Comparison of ENCODE assay signal across 9 mouse cellular contexts in the genomic region with DNA sequence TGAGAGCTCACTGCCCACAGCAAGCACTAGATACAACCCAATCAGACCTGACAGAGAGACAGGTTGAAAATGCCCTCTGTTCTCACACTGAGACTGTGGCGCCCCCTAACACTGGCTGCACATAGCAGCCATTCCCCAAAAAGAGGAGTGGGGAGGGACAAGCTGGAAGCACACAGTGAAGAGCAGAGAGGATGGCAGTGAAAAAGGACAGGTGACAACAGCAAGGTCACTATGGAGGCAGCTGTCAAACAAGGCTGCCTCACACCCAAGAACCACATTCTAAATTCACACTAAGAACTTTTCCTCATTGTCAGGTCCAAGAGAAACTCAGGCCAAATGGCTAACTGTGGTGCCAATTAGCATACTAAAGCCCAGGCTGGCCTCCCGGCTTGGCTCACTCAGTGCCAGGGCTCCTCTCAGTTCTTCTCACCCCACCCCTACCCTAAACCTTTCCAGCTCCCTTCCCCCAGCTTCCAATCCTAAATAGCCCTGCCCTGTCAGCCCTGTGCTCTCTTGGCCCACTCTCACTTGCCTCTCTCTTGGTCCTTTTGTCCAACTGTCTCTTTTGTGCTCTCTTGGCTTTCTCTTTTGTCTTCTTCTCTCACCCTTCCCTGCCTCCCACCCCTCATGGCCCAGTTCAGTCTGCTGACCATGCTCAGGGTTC.
DNase-seq lines count a peak whose midpoint lies in the region; ATAC-seq and TF ChIP-seq lines count a peak whose summit lies in the region.
"Had no signal": no experiment of that assay in that cellular context is flagged by ENCODE, and none has a peak within 500 bp of the region (broad histone marks: within the 10 kb centered on the region; RNA-seq: fewer than 3 reads in every experiment).

No protein-coding gene starts in this region.

- H3K79me2 ChIP-seq in heart, adult 2 months (replicated peaks; ENCODE audit: control insufficient read depth, insufficient read depth, low read length): no peaks in the 10 kb centered on the region

- no peaks in the 10 kb centered on the region for H3K4me1 ChIP-seq in limb, embryonic 15.5 days
- peaks cover 7% of the 10 kb centered on the region; the same call in 1 of the 2 replicates for H3K4me1 ChIP-seq in limb, embryonic 10.5 days
- H3K4me1 ChIP-seq in forebrain, embryonic 14.5 days (ENCODE audit: control insufficient read depth, insufficient read depth, low read length): peaks cover 5% of the 10 kb centered on the region; the same call in 1 of the 2 replicates
- H3K4me1 ChIP-seq in midbrain, embryonic 12.5 days: peaks cover 9% of the 10 kb centered on the region
- H3K4me1 ChIP-seq in heart, adult 2 months (ENCODE audit: control insufficient read depth, insufficient read depth, low read length): no peaks in the 10 kb centered on the region; the same call in 1 of the 2 replicates
- H3K4me1 ChIP-seq in intestine, embryonic 16.5 days (ENCODE audit: control insufficient read depth, insufficient read depth, low read length): peaks cover 3% of the 10 kb centered on the region; the same call in 1 of the 2 replicates

- WGBS in limb, embryonic 15.5 days: 49% methylated on average over 2 of the region's 2 CpGs
- WGBS in limb, embryonic 10.5 days: 40% methylated on average over 2 of the region's 2 CpGs
- WGBS in forebrain, embryonic 14.5 days: 37% methylated on average over 2 of the region's 2 CpGs
- WGBS in midbrain, embryonic 12.5 days: 31% methylated on average over 2 of the region's 2 CpGs
- WGBS in heart, adult 2 months: 80% methylated on average over 2 of the region's 2 CpGs
- WGBS in intestine, embryonic 16.5 days: 89% methylated on average over 2 of the region's 2 CpGs

- H3K4me2 ChIP-seq in limb, embryonic 15.5 days: no peak overlapping the region
- no peak overlapping the region for H3K4me2 ChIP-seq in forebrain, embryonic 14.5 days (ENCODE audit: low read length)
- H3K4me2 ChIP-seq in midbrain, embryonic 12.5 days (replicated peaks): no peak overlapping the region
- H3K4me2 ChIP-seq in intestine, embryonic 16.5 days (ENCODE audit: low read depth, low read length): no peak overlapping the region
- H3K4me2 ChIP-seq: heart, embryonic 13.5 days had no signal

- H3K27me3 ChIP-seq in limb, embryonic 15.5 days: no peaks in the 10 kb centered on the region
- no peaks in the 10 kb centered on the region for H3K27me3 ChIP-seq in limb, embryonic 10.5 days (ENCODE audit: low read depth, poor library complexity, severe bottlenecking)
- H3K27me3 ChIP-seq in forebrain, embryonic 14.5 days (replicated peaks; ENCODE audit: control insufficient read depth, insufficient read depth, low read length): no peaks in the 10 kb centered on the region
- H3K27me3 ChIP-seq in midbrain, embryonic 12.5 days: no peaks in the 10 kb centered on the region
- no peaks in the 10 kb centered on the region for H3K27me3 ChIP-seq in heart, adult 2 months (ENCODE audit: control insufficient read depth, insufficient read depth, low read length)
- no peaks in the 10 kb centered on the region for H3K27me3 ChIP-seq in intestine, embryonic 16.5 days (replicated peaks; ENCODE audit: control insufficient read depth, insufficient read depth, low read length)
- H3K27me3 ChIP-seq: heart, embryonic 13.5 days had no signal

- no peak for TF ChIP-seq POLR2A in heart, adult 2 months (IDR thresholded peaks at IDR 0.05; ENCODE audit: insufficient read depth, low read depth, low read length)

- no peak for DNase-seq in limb, embryonic 10.5 days (ENCODE audit: low spot score)
- DNase-seq in brain, embryonic 18.5 days (ENCODE audit: low read depth, low spot score): peak; percentile 26
- DNase-seq in forebrain, embryonic 14.5 days (ENCODE audit: low spot score): peak; percentile 65
- no peak for DNase-seq in heart, adult 2 months

- no peak for TF ChIP-seq EP300 in heart, adult 2 months (IDR thresholded peaks at IDR 0.05; ENCODE audit: insufficient read depth, low read depth, low read length)

- 0 out of 2 replicates have a peak overlapping the region, but pooled peaks have one; percentile 4 for H3K27ac ChIP-seq in limb, embryonic 15.5 days
- H3K27ac ChIP-seq in limb, embryonic 10.5 days: no peak overlapping the region
- H3K27ac ChIP-seq in forebrain, embryonic 14.5 days (ENCODE audit: low read depth, low read length): no peak overlapping the region
- H3K27ac ChIP-seq in midbrain, embryonic 12.5 days (replicated peaks): no peak overlapping the region
- H3K27ac ChIP-seq in heart, adult 2 months: no peak overlapping the region
- no peak overlapping the region for H3K27ac ChIP-seq in intestine, embryonic 16.5 days (ENCODE audit: low read length)
- H3K27ac ChIP-seq: heart, embryonic 13.5 days had no signal

- no peak for ATAC-seq in limb, embryonic 15.5 days (ENCODE audit: insufficient number of reproducible peaks, low FRiP score, low TSS enrichment, low read depth)
- peak; percentile 81 for ATAC-seq in forebrain, embryonic 14.5 days
- peak; percentile 60; the same call in 1 of the 2 replicates for ATAC-seq in midbrain, embryonic 12.5 days (ENCODE audit: low FRiP score, low read depth)
- ATAC-seq in monocyte, adult 5-6 weeks (replicated peaks; ENCODE audit: insufficient number of reproducible peaks, low FRiP score, low TSS enrichment, poor library complexity, severe bottlenecking): no peak
- no peak for ATAC-seq in intestine, embryonic 16.5 days

- no peak overlapping the region for H3K4me3 ChIP-seq in limb, embryonic 15.5 days
- H3K4me3 ChIP-seq in limb, embryonic 10.5 days: no peak overlapping the region
- no peak overlapping the region for H3K4me3 ChIP-seq in forebrain, embryonic 14.5 days (ENCODE audit: low read depth, low read length)
- no peak overlapping the region for H3K4me3 ChIP-seq in midbrain, embryonic 12.5 days
- H3K4me3 ChIP-seq in heart, adult 2 months: no peak overlapping the region
- H3K4me3 ChIP-seq in intestine, embryonic 16.5 days (ENCODE audit: low read length): no peak overlapping the region
- H3K4me3 ChIP-seq: heart, embryonic 13.5 days had no signal

- intact Hi-C loops in heart, adult 2 months (cut with DNase I): no loop called here

- H3K36me3 ChIP-seq in limb, embryonic 15.5 days: no peaks in the 10 kb centered on the region
- H3K36me3 ChIP-seq in limb, embryonic 10.5 days: no peaks in the 10 kb centered on the region
- no peaks in the 10 kb centered on the region for H3K36me3 ChIP-seq in forebrain, embryonic 14.5 days (ENCODE audit: control insufficient read depth, insufficient read depth, low read length)
- H3K36me3 ChIP-seq in midbrain, embryonic 12.5 days: no peaks in the 10 kb centered on the region
- no peaks in the 10 kb centered on the region for H3K36me3 ChIP-seq in heart, adult 2 months (ENCODE audit: control insufficient read depth, insufficient read depth, low read length)
- H3K36me3 ChIP-seq in intestine, embryonic 16.5 days (ENCODE audit: control insufficient read depth, insufficient read depth, low read length): no peaks in the 10 kb centered on the region

- no peak for TF ChIP-seq CTCF in heart, adult 2 months (IDR thresholded peaks at IDR 0.05)

- H3K9ac ChIP-seq in limb, embryonic 15.5 days: no peak overlapping the region
- H3K9ac ChIP-seq in forebrain, embryonic 14.5 days (ENCODE audit: low read length): no peak overlapping the region
- no peak overlapping the region for H3K9ac ChIP-seq in midbrain, embryonic 12.5 days (replicated peaks)
- H3K9ac ChIP-seq in heart, adult 2 months (ENCODE audit: low read depth, low read length): no peak overlapping the region
- H3K9ac ChIP-seq in intestine, embryonic 16.5 days (ENCODE audit: low read depth, low read length): no peak overlapping the region
- H3K9ac ChIP-seq: heart, embryonic 13.5 days had no signal

- H3K9me3 ChIP-seq in limb, embryonic 15.5 days: no peaks in the 10 kb centered on the region
- H3K9me3 ChIP-seq in limb, embryonic 10.5 days (replicated peaks): no peaks in the 10 kb centered on the region
- no peaks in the 10 kb centered on the region for H3K9me3 ChIP-seq in forebrain, embryonic 14.5 days (replicated peaks; ENCODE audit: control insufficient read depth, low read length)
- H3K9me3 ChIP-seq in midbrain, embryonic 12.5 days: no peaks in the 10 kb centered on the region
- no peaks in the 10 kb centered on the region for H3K9me3 ChIP-seq in intestine, embryonic 16.5 days (ENCODE audit: control insufficient read depth, low read length)
- H3K9me3 ChIP-seq: heart, embryonic 13.5 days had no signal

Comparison
In these comparisons a context has a peak if more than half of its experiments do, and no peak if none do; other contexts are left out.
1. ATAC-seq: peak in forebrain, embryonic 14.5 days (single experiment) and midbrain, embryonic 12.5 days (single experiment); none in limb, embryonic 15.5 days (single experiment), monocyte, adult 5-6 weeks (single experiment) and intestine, embryonic 16.5 days (single experiment).
2. DNase-seq: peak in brain, embryonic 18.5 days (single experiment) and forebrain, embryonic 14.5 days (single experiment); none in limb, embryonic 10.5 days (single experiment) and heart, adult 2 months (0 of 2).